Mouse (Mus musculus) Patski (cell line): ENCODE measurements around the gene Ppme1. TPM values are rescaled to one million over a fixed set of nuclear protein-coding genes. Genes with fewer than 3 reads are reported as not detected.

Experiments
- ATAC-seq: fragments of 100-300 bp; one replicate; pipeline ENCODE4 v1.8.0; 2021
- CTCF ChIA-PET: fragments of 350-600 bp; sonication (Branson Sonifier 250); formaldehyde crosslinking; loops from one replicate; lab custom pipeline; 2022; ENCODE audit warnings: inconsistent platforms; lab: Charles Lee
- POLR2A ChIA-PET: fragments of 350-600 bp; sonication (Branson Sonifier 250); formaldehyde crosslinking; loops from one replicate; lab custom pipeline; 2022; ENCODE audit warnings: antibody characterized with exemption, inconsistent platforms; lab: Charles Lee
- DNase-seq: peaks from one replicate; pipeline ENCODE4 v3.0.0-alpha.2; 2011; ENCODE audit warnings: low read depth, low spot score
- H3K27me3 ChIP-seq: fragments of 371-371 bp; one replicate; pipeline ENCODE4 v1.5.1; 2021
- CTCF ChIP-seq: fragments of 100-300 bp; IDR thresholded peaks from one replicate; pipeline ENCODE4 v1.5.1; 2021
- in situ Hi-C: fragments of 300-500 bp; cut with MboI; formaldehyde crosslinking; loops from 3 replicates; pipeline ENCODE4 v1.11.1; 2018; ENCODE audit warnings: low pct_unique_long_range_greater_than_20kb, mixed read lengths
- polyA plus RNA-seq: library from polyadenylated mRNA; unstranded; gene quantifications from one replicate; pipeline ENCODE4 v1.2.3, GENCODE M21; 2021

Gene Ppme1
- polyA plus RNA-seq, 1 experiment from 2014 or later = 60.3 TPM

DNA sequence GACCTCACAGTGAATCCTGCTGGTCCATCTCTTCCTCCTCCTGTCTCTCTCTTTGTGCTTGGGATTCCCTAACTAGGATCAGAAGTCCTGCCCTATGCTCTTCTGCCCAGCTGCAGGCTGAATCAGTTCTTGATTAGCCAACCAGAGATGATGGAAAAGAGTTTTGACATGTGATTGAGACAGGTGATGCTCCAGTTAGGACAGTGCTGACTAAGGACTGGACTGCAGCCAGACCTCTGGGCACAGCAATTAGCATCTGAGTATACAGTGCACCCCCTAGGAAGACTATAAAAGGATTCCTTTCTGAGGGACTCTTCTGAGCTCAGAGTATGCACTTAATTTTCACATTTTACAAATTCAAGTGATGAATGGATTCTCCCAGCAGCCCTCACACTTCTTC is 9.1 kb upstream of the Ppme1 start:
- POLR2A ChIA-PET = no interaction called here
- no peak for DNase-seq
- CTCF ChIA-PET = interaction anchor here (0.7 kb wide), 1 partner anchor 74 kb away, joined by 3 read pairs; no protein-coding TSS in a partner anchor
- no peak for ATAC-seq
- in situ Hi-C loops = no loop called here
- no peaks in the 10 kb centered on the region for H3K27me3 ChIP-seq
- no peak for TF ChIP-seq CTCF

DNA sequence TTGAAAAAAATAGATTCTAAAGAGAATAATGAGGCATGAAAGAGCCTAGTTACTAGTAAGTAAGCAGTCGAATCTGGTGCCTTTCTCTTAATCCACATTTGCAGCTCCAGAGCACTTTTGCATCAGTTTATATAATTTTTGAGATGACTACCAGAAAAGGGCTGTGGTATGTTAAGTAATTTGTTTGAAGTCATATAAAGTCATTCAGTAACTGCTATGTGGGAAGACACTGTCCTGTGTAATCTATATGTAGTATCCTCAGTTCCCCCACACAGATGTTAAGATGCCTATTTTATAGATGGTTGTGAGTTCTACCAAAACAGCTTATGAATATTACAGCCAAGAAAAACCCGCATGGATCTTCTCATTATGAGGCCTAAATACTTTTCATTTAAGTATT is 6.2 kb upstream of the Ppme1 start:
- CTCF ChIA-PET = no interaction called here
- H3K27me3 ChIP-seq = no peaks in the 10 kb centered on the region
- no peak for TF ChIP-seq CTCF
- in situ Hi-C loops = no loop called here
- ATAC-seq = no peak
- POLR2A ChIA-PET = interaction anchor here (0.6 kb wide), 1 partner anchor 57 kb away, joined by 3 read pairs; no protein-coding TSS in a partner anchor
- DNase-seq = no peak

DNA sequence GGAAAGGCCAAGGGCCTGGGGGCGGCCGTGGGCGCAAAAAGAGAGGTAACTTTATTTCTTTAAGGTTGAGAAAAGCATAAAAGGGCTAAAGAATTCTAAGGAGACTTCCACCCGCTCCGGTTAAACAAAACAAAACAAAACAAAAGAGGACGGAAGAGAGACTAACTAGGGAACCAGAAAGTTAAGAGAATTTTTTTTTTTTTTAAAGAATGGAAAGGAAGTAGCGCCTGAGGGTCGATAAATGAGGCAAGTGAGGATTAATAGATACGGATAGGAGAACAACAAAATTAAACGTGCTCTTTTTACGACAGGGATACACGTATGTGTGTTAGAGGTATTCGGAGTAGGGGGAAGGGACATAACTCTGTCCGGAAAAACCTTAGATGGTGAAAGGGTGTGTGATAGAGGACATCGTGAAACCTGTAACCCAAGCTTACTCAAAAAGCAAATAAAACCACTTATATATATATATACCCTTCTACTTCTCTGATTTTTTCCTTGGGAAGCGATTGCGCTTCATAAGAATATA is 409 bp upstream of the Ppme1 start:
- no peak for TF ChIP-seq CTCF
- DNase-seq (no peak), ATAC-seq (no peak)
- ChIA-PET POLR2A (interaction anchor here (0.5 kb wide), 1 partner anchor 122 kb away, joined by 3 read pairs; no protein-coding TSS in a partner anchor), CTCF (no interaction called here)
- H3K27me3 ChIP-seq = no peaks in the 10 kb centered on the region
- in situ Hi-C loops = no loop called here

DNA sequence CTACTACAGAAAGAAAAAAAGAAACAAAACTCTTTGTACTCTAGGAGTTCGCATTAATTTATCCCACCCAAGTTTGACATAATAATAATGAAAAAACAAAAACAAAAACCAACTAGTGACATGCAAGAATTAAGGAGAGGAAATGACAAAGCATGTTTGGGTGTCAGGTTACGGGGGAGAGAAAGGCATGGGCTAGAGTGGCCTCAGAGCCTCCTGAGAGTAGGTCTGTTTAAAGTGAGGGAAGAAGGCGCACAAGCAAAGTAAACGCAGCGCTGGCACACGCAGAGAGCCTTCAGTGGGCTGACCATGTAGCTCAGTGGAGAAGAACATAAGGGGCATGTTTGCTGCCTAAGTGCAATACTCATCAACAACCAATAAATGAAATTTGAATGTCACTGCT is 7.2 kb downstream of the Ppme1 start:
- in situ Hi-C loops = no loop called here
- DNase-seq = no peak
- H3K27me3 ChIP-seq = no peaks in the 10 kb centered on the region
- POLR2A ChIA-PET = no interaction called here
- no peak for ATAC-seq
- CTCF ChIA-PET = no interaction called here
- TF ChIP-seq CTCF = no peak

DNA sequence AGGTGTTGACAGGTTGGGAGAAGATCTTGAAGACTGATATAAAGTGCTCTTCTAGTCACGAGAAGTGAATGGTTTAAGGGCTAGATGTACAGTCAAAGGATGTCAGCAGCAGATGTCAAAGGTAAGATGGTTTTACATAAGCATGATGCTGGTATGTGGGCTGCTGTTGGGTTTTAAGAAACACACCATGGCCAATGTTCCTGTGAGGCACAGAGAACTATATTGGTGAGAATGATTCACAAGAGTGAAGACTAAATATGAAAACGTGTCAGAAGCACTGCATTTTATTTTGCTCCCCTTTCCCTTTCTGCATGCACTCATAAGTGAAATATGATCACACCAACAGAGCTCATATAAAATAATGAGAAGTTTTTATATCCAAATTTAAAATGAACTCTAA is 8.9 kb downstream of the Ppme1 start:
- in situ Hi-C loops = no loop called here
- ChIA-PET CTCF (no interaction called here), POLR2A (no interaction called here)
- ATAC-seq (no peak), DNase-seq (no peak)
- H3K27me3 ChIP-seq = no peaks in the 10 kb centered on the region
- TF ChIP-seq CTCF = no peak

DNA sequence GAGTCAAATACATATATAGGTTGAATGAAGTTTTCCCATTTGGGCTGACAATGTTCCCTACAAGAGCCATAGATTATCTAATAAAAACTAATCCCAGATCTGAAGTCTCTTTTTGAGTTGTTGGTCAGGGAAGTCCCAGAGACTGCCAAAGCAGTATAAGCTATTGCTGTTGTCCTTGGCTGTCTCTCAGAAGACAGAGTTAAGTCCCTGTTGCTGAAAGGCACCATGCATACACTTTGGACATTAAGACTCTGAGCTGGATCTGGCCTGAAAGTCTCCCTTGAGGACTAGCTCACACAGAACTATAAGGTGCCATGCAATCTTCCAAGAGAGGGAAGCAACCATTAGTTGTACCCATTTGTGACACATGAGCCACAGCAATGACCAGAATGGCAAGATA is 14.3 kb downstream of the Ppme1 start:
- in situ Hi-C loops = no loop called here
- no peak for TF ChIP-seq CTCF
- H3K27me3 ChIP-seq = no peaks in the 10 kb centered on the region
- ATAC-seq (no peak), DNase-seq (no peak)
- POLR2A ChIA-PET = no interaction called here
- CTCF ChIA-PET = interaction anchor here (1.6 kb wide), 1 partner anchor 29 kb away, joined by 5 read pairs; no protein-coding TSS in a partner anchor

DNA sequence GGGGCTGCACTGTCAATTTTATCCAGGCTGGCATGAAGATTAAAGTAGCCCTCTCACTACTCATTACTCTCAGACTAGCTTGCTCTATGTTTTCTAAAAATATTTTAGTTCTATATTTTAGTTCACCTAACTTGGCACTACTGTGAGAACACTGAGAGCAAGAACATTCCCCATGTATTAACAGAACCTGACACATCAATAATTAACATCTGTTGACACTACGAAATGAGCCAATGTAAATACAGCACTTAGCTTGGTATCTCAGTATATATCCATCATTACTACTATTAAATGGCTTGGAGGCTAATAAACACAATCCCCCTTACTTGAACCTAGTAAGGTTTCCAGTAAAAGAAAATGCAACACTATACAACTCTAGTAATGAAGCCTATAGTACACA is 15.3 kb downstream of the Ppme1 start:
- ATAC-seq (no peak), DNase-seq (no peak)
- TF ChIP-seq CTCF = no peak
- H3K27me3 ChIP-seq = no peaks in the 10 kb centered on the region
- POLR2A ChIA-PET = interaction anchor here (0.6 kb wide), 1 partner anchor 341 kb away, joined by 3 read pairs; no protein-coding TSS in a partner anchor
- CTCF ChIA-PET = no interaction called here
- in situ Hi-C loops = no loop called here

DNA sequence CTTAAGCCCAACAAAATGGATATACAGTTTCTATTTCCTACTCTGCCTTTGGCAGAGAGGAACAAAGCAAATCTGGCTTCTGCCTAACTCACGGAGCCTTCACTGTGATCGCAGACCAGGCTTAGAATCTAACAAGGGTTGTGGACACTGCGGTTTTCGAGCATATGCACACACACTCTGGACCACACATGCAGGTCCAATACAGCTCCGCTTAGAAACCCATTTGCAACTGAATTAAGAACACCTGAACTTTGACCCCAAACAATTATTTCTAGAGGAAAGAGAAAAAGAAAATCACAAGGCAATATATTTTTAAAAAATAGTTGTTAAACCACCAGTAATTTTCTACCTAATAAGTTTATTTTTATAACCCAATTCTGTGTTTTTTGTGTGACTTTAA is 15.8 kb downstream of the Ppme1 start:
- in situ Hi-C loops = no loop called here
- CTCF ChIA-PET = interaction anchor here (0.9 kb wide), 1 partner anchor 26 kb away, joined by 3 read pairs; no protein-coding TSS in a partner anchor
- TF ChIP-seq CTCF = no peak
- H3K27me3 ChIP-seq = no peaks in the 10 kb centered on the region
- ATAC-seq = no peak
- POLR2A ChIA-PET = no interaction called here
- DNase-seq = no peak

DNA sequence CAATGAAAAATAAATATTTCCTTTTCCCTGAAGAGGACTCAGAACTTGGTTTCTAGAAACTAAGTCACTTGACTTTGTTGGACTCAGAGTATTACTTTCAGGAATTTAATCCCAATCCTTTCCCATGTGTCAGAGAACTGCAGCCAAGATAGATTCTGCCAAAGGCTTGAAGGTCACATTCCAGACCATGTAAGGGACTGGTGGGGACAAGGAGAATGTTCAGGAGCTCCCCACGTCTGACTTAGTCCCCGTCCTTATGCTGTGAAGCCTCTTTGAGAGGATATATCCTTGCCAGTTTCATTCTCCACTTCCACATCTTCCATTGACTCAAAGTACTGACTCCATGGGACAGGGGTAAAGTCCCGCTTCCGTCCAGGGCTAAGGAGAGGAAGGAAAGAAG is 17.1 kb downstream of the Ppme1 start:
- CTCF ChIA-PET = no interaction called here
- in situ Hi-C loops = no loop called here
- POLR2A ChIA-PET = no interaction called here
- TF ChIP-seq CTCF = no peak
- H3K27me3 ChIP-seq = no peaks in the 10 kb centered on the region
- no peak for ATAC-seq
- no peak for DNase-seq

DNA sequence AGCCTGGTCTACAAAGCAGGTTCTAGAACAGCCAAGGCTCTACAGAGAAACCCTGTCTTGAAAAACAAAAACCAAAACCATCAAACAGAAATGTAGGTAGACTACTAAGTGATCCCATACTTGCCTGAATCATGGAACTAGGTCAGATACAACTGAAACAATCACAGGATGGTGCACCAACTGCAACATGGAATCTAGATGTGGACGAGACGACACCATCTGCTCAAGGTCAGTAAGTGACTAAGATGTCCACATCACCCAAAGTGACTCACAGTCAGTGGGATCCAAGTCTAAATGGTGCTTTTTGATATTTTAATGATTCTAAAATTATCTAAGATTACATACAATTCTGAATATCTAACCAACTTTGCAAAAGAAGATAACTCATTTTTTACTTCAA is 36.2 kb downstream of the Ppme1 start:
- ATAC-seq (no peak), DNase-seq (no peak)
- ChIA-PET CTCF (no interaction called here), POLR2A (no interaction called here)
- no peaks in the 10 kb centered on the region for H3K27me3 ChIP-seq
- TF ChIP-seq CTCF = no peak
- in situ Hi-C loops = no loop called here

DNA sequence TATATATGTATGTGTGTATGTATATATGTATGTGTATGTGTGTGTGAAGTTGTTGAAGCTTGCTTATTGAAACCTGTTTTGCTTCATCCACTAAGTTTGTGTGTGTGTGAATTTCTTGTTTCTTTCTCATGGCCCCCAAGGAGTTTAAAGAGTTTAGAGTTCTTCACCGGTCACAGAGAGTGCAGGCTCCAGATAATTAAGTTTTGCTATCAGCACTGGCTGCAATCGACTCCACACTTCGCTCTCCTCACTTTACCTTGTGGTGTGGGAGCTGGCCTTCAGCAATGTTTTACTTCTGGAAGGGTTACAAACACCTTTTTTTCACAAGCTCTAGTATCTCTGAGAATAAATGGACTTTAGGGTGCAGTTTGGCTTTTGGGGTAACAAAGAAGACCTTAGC is 40.8 kb downstream of the Ppme1 start:
- no peaks in the 10 kb centered on the region for H3K27me3 ChIP-seq
- ChIA-PET CTCF (no interaction called here), POLR2A (interaction anchor here (0.7 kb wide), 1 partner anchor 9 kb away, joined by 3 read pairs; no protein-coding TSS in a partner anchor)
- no peak for ATAC-seq
- DNase-seq = no peak
- no peak for TF ChIP-seq CTCF
- in situ Hi-C loops = no loop called here
